Mouse (Mus musculus) layer of hippocampus, adult 8-10 months (tissue): ENCODE measurements around the gene Maml2. TPM values are rescaled to one million over a fixed set of nuclear protein-coding genes. Genes with fewer than 3 reads are reported as not detected.

Experiments
- DNase-seq, 2 experiments: peaks; one replicate each; pipeline ENCODE4 v3.0.0; 2022; ENCODE audit warnings: low spot score in 2 of 2
- total RNA-seq, 4 experiments: library from RNA; stranded (reverse); gene quantifications; 2 replicates each; pipeline ENCODE4 v1.2.4; 2022

The Maml2 gene
- total RNA-seq, 4 experiments from 2014 or later, result 19.9 to 24.0 (median 21.4) TPM

GRCm38 (mm10) chr9:13525561-13526255, 228.0 kb downstream of the Maml2 start:
- no peak for DNase-seq

GRCm38 (mm10) chr9:13530575-13530974, 232.8 kb downstream of the Maml2 start:
- no peak for DNase-seq

DNA sequence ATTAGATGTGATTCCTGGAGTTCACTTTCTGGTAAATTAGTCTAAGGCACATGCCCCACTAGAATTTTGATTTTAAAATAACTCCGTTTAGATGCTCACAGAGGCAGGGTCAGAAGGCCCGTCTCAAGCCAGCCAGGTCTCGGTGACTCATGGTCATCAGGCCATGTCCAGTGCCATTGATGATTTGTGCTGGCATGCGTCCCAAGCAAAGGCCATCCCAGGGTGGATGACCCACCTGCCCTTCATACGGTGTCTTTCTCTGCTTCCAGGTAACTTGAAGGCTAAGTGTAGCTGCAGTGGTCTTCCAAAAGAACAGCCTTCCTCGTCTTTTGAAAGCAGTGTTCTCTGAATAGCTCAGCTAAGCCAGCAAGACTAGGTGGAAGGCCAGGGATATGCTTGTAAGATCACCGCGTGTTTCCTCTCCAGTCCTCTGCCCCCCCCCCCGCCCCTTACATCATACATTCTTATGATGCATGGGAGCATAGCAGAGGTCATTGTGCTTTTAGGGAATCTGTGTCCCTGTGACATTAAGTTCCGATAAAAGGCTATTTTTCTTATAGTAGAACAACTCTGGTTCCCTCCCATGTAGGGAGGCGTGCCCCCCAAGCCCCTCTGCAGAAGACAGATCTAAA, 235.4 kb downstream of the Maml2 start:
- DNase-seq, result no peak

DNA sequence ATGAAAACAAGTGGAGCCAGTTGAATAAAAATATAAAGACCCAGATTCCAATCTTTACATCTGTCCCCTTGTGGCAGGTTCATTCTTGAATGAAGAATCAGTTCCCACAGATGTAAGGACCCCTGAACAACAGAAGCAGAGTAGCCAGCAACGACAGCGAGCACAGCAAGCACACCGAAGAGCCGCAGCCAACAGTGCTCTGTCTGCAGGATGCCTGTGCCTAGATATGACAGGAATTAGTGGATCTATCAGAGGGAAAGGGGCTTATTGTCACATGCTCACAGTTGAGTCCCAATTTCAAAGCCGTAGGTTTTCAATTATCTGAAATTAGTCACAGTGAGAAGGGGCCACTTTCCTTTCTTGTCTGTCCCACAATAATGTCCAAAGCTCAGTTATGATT, 238.0 kb downstream of the Maml2 start:
- no peak for DNase-seq

DNA sequence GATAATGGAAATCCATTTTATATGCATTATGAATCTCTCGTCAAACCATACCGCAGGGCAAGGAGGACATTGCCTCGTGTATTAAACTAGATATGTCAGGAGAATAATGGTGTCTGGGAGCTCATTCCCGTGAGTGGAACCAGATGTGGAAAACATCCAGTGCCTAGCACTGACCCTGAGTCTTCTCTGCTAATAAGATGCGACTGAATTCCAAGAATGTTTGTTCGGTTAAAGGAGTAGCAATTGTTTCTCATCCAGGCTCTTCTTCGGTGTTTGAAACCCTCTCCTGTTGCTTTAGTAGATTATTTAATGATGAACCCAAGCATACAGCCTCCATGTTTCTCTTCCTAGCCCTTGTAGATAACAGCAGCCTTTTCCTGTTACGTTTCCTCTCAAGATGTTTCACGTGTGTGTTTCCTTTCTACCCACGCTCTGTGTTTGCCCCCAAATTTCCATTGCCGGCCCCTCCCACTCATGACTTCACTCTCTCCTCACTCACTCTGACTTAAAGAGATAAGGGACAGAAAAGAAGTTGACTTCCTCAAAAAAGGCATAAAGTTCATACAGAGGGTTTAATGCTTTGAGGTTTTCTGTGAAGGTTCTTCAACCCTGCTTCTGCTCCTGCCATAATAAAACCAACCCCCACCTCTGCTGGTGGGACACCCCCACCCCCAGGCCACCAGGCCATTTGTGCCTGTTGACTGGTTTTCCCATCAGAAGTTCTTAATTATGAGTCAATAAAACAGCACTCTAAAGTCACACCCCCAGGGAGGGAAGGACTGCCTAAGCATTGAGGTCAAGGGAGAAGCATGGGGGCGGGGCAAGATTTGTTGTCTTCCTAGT, 238.9 kb downstream of the Maml2 start:
- DNase-seq, result no peak

DNA sequence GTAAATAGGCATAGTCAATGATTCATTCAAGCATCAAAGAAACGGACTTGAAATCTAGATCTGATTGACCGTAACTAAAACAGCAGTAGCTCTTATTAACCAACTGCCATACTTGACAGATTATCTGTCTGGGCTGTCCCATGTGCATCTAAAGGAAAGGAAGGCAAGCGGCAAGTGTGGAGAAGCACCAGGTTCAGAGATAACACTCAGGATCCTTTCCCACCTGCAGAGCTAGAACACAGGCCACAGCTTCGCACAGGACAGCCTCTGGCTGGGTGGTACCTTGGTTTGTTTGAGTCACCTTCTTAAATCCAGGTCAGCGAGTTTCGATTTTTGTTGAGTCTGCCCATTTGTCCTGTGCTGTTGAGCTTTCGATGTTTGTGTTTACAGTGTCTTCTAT, 240.4 kb downstream of the Maml2 start:
- DNase-seq, result no peak

DNA sequence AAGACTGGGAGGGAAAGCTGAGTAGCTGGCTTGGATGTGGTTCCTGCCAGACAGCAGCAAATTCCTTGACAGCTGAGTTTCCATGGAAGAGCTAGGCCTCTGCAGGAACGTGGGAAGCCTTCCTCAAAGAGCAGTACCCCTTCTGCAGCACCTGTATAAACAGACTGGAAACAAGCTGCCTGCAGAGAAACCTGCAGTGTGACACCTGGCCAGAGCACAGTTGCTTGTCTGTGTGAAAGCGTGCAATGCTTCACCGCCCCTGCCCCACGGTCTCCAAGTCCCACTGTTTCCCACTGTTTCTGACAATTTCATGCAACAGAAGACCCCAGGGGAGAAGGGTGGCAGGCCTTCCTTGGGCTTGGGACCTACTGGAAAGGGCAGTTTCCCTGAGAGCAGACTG, 241.8 kb downstream of the Maml2 start:
- DNase-seq, result no peak

DNA sequence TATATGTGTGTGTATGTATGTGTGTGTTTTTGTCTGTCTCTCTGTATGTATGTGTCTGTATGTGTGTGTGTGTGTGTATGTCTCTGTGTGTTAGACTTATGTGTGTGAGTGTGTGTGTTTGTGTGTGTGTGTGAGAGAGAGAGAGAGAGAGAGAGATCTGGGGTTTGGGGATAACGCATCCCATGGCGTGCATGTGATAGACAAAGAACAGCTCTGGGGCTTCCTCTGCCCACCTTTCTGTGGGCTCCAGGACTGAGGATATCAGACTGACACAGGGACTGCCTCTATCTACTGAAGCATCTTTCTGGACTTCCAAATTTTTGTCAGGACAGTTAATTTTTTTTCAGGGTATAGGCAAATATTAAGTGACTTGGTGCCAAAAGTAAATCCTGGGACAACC, 242.5 kb downstream of the Maml2 start:
- DNase-seq, result no peak

- no peak for DNase-seq
Observed at GRCm38 (mm10) chr9:13540781-13541180, 243.0 kb downstream of the Maml2 start.

GRCm38 (mm10) chr9:13543167-13543566, 245.4 kb downstream of the Maml2 start:
- DNase-seq, result no peak

DNA sequence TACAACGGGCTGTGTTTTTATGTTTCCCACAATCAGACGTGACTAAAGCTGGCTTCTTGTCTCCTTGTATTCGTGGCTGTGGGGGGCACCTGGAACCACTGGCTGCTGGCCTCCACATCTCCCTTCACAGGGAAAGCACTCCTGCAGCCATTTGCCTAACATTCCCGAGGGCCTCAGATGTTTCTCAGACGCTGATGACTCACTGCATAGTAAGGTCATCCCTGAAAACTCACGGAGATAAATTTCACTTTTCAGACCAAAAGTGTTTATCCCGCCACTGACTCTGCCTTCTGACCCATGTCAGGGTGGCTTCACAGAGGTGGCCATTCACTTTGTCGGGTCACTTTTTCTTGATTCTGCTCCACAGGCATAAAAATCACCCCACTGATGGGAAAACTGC, 246.4 kb downstream of the Maml2 start:
- DNase-seq, result no peak

GRCm38 (mm10) chr9:13545726-13546125, 248.0 kb downstream of the Maml2 start:
- DNase-seq, result no peak

DNA sequence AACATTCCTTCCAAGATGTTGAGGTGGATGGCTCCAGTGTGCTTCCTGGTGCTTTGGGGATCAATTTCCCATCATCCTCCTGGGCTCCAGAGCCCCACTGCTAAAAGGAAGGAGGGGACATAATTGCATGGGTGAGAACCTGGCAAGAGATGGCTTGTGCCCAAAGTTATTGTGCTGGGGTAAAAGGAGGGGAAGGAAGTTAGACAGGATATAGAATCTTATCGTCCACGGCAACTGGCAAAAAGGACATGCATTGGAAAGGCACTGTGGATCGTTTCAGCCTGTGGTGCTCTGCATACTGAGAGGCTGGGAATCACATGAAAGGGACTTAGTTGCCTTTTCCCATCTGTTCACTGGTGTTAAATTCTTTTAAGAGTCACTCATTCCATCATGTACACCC, 252.2 kb downstream of the Maml2 start:
- DNase-seq, result no peak

- DNase-seq, result no peak
Observed at GRCm38 (mm10) chr9:13552380-13553052, 254.8 kb downstream of the Maml2 start.

GRCm38 (mm10) chr9:13554773-13555172, 257.0 kb downstream of the Maml2 start:
- no peak for DNase-seq

DNA sequence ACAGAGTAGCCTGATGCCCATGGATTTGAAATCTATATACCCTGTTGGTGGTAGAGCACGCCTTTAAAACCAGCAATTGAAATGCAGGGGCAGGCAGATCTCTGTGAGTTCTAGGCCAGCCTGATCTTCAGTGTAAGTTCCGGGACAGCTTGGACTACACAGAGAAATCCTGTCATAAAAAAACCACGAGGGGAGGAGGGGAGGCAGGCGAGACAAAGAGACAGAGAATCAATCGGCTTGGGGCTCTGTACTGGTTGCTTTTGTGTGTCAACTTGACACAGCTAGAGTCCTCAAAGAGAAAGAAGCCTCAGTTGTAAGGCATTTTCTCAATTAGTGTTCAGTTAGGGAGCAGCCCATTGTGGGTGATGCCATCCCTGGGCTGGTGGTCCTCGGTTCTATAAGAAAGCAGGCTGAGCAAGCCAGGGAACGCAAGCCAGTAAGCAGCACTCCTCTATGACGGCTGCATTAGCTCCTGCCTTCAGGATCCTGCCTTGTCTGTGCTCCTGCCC, 258.3 kb downstream of the Maml2 start:
- no peak for DNase-seq

GRCm38 (mm10) chr9:13556696-13557095, 258.9 kb downstream of the Maml2 start:
- DNase-seq, result no peak

GRCm38 (mm10) chr9:13558811-13559372, 261.1 kb downstream of the Maml2 start:
- no peak for DNase-seq

- DNase-seq, result no peak
Observed at GRCm38 (mm10) chr9:13560651-13561050, 262.9 kb downstream of the Maml2 start.

DNA sequence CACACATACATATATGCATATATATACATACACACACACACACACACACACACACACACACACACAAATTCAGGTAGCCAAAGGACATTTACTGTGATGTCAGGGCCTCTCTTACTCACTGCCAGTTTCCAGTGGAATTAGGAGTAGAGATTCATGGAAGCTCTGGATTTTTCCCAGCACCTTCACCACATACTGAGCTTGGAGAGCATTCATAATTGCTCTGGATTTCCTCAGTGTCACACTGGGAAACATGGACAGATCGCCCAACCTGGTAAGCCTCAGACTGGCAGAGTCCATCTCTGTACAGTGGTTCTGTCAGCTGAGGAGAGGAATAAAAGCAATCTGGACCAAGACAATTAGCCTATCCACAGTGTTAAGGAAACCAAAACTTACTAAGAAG, 263.6 kb downstream of the Maml2 start:
- DNase-seq, result no peak
